Comparison of ENCODE assay signal across 15 mouse cellular contexts in the genomic region with DNA sequence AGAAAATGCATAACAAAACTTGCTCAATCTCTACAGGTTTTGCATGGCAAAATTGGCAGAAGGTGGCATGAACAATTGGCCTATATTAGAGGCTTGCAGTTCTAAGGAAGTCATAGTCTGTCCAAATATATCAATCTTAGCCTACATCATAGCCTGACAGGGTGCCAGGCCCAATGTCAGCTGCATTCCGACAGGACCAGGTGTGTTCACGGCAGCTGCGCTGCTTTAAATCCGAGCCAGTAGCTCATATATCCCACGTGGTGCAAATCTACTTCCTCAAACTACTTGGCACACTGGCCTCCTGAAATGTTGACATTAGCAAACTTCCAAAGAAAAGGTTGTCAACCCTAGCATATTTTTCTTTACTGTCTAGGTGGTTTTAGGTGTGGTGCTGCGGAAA. TPM values are rescaled to one million over a fixed set of nuclear protein-coding genes. Genes with fewer than 3 reads are reported as not detected.
DNase-seq lines count a peak whose midpoint lies in the region; ATAC-seq and TF ChIP-seq lines count a peak whose summit lies in the region.
"Had no signal": no experiment of that assay in that cellular context is flagged by ENCODE, and none has a peak within 500 bp of the region (broad histone marks: within the 10 kb centered on the region; RNA-seq: fewer than 3 reads in every experiment).

No protein-coding gene starts in this region.

- DNase-seq in limb, embryonic 10.5 days (ENCODE audit: low spot score), result no peak
- DNase-seq in lung, embryonic 14.5 days, result peak; percentile 57
- no peak for DNase-seq in ovary, adult 18-20 months (ENCODE audit: low spot score)
- DNase-seq in gastrocnemius, adult 2 months, result no peak
- DNase-seq: adrenal gland, postnatal 25 days; cerebellum, adult 8-10 months; forebrain, postnatal 0 days; heart, postnatal 4 days had no signal

- 38% methylated on average over 6 of the region's 6 CpGs for WGBS in limb, embryonic 13.5 days
- WGBS in limb, embryonic 10.5 days, result 77% methylated on average over 6 of the region's 6 CpGs
- WGBS in lung, embryonic 14.5 days, result 30% methylated on average over 6 of the region's 6 CpGs
- WGBS in stomach, embryonic 14.5 days, result 26% methylated on average over 6 of the region's 6 CpGs
- 79% methylated on average over 6 of the region's 6 CpGs for WGBS in hindbrain, embryonic 12.5 days

- H3K4me1 ChIP-seq in limb, embryonic 13.5 days, result peaks cover 12% of the 10 kb centered on the region
- H3K4me1 ChIP-seq in limb, embryonic 10.5 days, result peaks cover 8% of the 10 kb centered on the region
- H3K4me1 ChIP-seq in lung, embryonic 14.5 days (ENCODE audit: insufficient read depth), result no peaks in the 10 kb centered on the region
- H3K4me1 ChIP-seq in stomach, embryonic 14.5 days (ENCODE audit: control insufficient read depth, insufficient read depth, low read length), result peaks cover 3% of the 10 kb centered on the region; the same call in 1 of the 2 replicates
- peaks cover 5% of the 10 kb centered on the region; the same call in 1 of the 2 replicates for H3K4me1 ChIP-seq in hindbrain, embryonic 12.5 days

- no peak overlapping the region for H3K9ac ChIP-seq in limb, embryonic 13.5 days
- H3K9ac ChIP-seq in lung, embryonic 14.5 days, result no peak overlapping the region
- no peak overlapping the region for H3K9ac ChIP-seq in stomach, embryonic 14.5 days (replicated peaks; ENCODE audit: low read depth, low read length)
- no peak overlapping the region for H3K9ac ChIP-seq in hindbrain, embryonic 12.5 days
- H3K9ac ChIP-seq: embryonic facial prominence, embryonic 15.5 days; forebrain, postnatal 0 days had no signal

- no peaks in the 10 kb centered on the region for H3K27me3 ChIP-seq in limb, embryonic 13.5 days
- peaks cover 14% of the 10 kb centered on the region for H3K27me3 ChIP-seq in limb, embryonic 10.5 days (ENCODE audit: low read depth, poor library complexity, severe bottlenecking)
- peaks cover 2% of the 10 kb centered on the region; the same call in 1 of the 2 replicates for H3K27me3 ChIP-seq in lung, embryonic 14.5 days (ENCODE audit: insufficient read depth, low read length)
- no peaks in the 10 kb centered on the region for H3K27me3 ChIP-seq in stomach, embryonic 14.5 days (ENCODE audit: control insufficient read depth, insufficient read depth, low read length)
- H3K27me3 ChIP-seq in hindbrain, embryonic 12.5 days, result 0 out of 2 replicates have a peak, but pooled peaks cover 3% of the 10 kb centered on the region
- H3K27me3 ChIP-seq: embryonic facial prominence, embryonic 15.5 days; Patski had no signal

- no peaks in the 10 kb centered on the region for H3K9me3 ChIP-seq in limb, embryonic 13.5 days
- no peaks in the 10 kb centered on the region for H3K9me3 ChIP-seq in limb, embryonic 10.5 days (replicated peaks)
- no peaks in the 10 kb centered on the region for H3K9me3 ChIP-seq in lung, embryonic 14.5 days (ENCODE audit: low read depth, low read length)
- no peaks in the 10 kb centered on the region for H3K9me3 ChIP-seq in stomach, embryonic 14.5 days (ENCODE audit: control insufficient read depth, low read depth, low read length)
- H3K9me3 ChIP-seq in hindbrain, embryonic 12.5 days (replicated peaks), result no peaks in the 10 kb centered on the region
- H3K9me3 ChIP-seq: embryonic facial prominence, embryonic 15.5 days had no signal

- TF ChIP-seq CTCF in lung, embryonic 14.5 days (IDR thresholded peaks at IDR 0.05; ENCODE audit: low read depth), result no peak
- no peak for TF ChIP-seq CTCF in gastrocnemius, adult 2 months (IDR thresholded peaks at IDR 0.05)

- H3K36me3 ChIP-seq in limb, embryonic 13.5 days, result no peaks in the 10 kb centered on the region
- no peaks in the 10 kb centered on the region for H3K36me3 ChIP-seq in limb, embryonic 10.5 days
- no peaks in the 10 kb centered on the region for H3K36me3 ChIP-seq in lung, embryonic 14.5 days (ENCODE audit: insufficient read depth)
- no peaks in the 10 kb centered on the region for H3K36me3 ChIP-seq in stomach, embryonic 14.5 days (ENCODE audit: control insufficient read depth, insufficient read depth, low read length)
- H3K36me3 ChIP-seq in hindbrain, embryonic 12.5 days, result no peaks in the 10 kb centered on the region
- H3K36me3 ChIP-seq: embryonic facial prominence, embryonic 15.5 days had no signal

- H3K4me3 ChIP-seq in limb, embryonic 13.5 days, result no peak overlapping the region
- no peak overlapping the region for H3K4me3 ChIP-seq in limb, embryonic 10.5 days
- H3K4me3 ChIP-seq in lung, embryonic 14.5 days (ENCODE audit: low read depth, low read length), result no peak overlapping the region
- no peak overlapping the region for H3K4me3 ChIP-seq in stomach, embryonic 14.5 days (ENCODE audit: low read depth, low read length)
- H3K4me3 ChIP-seq in gastrocnemius, adult 2 months, result no peak overlapping the region
- H3K4me3 ChIP-seq in hindbrain, embryonic 12.5 days, result no peak overlapping the region
- H3K4me3 ChIP-seq: embryonic facial prominence, embryonic 15.5 days had no signal

- H3K27ac ChIP-seq in limb, embryonic 13.5 days, result no peak overlapping the region
- H3K27ac ChIP-seq in limb, embryonic 10.5 days, result no peak overlapping the region
- H3K27ac ChIP-seq in lung, embryonic 14.5 days (ENCODE audit: low read depth), result no peak overlapping the region
- H3K27ac ChIP-seq in stomach, embryonic 14.5 days (ENCODE audit: low read length), result no peak overlapping the region
- no peak overlapping the region for H3K27ac ChIP-seq in gastrocnemius, adult 2 months
- no peak overlapping the region for H3K27ac ChIP-seq in hindbrain, embryonic 12.5 days
- H3K27ac ChIP-seq: embryonic facial prominence, embryonic 15.5 days had no signal

- H3K4me2 ChIP-seq in limb, embryonic 13.5 days (replicated peaks), result no peak overlapping the region
- H3K4me2 ChIP-seq in lung, embryonic 14.5 days, result no peak overlapping the region
- H3K4me2 ChIP-seq in stomach, embryonic 14.5 days (replicated peaks; ENCODE audit: low read depth, low read length), result no peak overlapping the region
- H3K4me2 ChIP-seq in hindbrain, embryonic 12.5 days (replicated peaks), result no peak overlapping the region
- H3K4me2 ChIP-seq: embryonic facial prominence, embryonic 15.5 days had no signal

- ATAC-seq in limb, embryonic 13.5 days (ENCODE audit: low FRiP score, low read depth), result peak; percentile 71; the same call in 1 of the 2 replicates
- 0 out of 2 replicates have a peak, but pooled peaks have one; percentile 6 for ATAC-seq in common myeloid progenitor, adult 5-6 weeks (replicated peaks; ENCODE audit: low read depth, poor library complexity, severe bottlenecking)
- ATAC-seq in lung, embryonic 14.5 days (ENCODE audit: insufficient read depth), result peak; percentile 67; the same call in 1 of the 2 replicates
- peak; percentile 50; the same call in 1 of the 2 replicates for ATAC-seq in stomach, embryonic 14.5 days (ENCODE audit: insufficient number of reproducible peaks, insufficient read depth, low FRiP score, low read depth)
- no peak for ATAC-seq in hindbrain, embryonic 12.5 days (ENCODE audit: low FRiP score)
- ATAC-seq: CD4-positive, CD25-positive, alpha-beta regulatory T cell, adult 4 months; forebrain, postnatal 0 days; Patski had no signal

- intact Hi-C loops in gastrocnemius, adult 2 months (cut with DNase I), result no loop called here

RNA-seq across cellular contexts. Expression of a gene that starts 6.2 kb away (rescaled TPM):
- 19.6 and 21.8 TPM in 2 replicates for polyA plus RNA-seq in limb, embryonic 13.5 days (2015; fragmentation: Nextera tagmentation; extraction: Ambion mirVana)
- 11.1 and 14.7 TPM in 2 replicates for polyA plus RNA-seq in limb, embryonic 10.5 days (2016; fragmentation: Nextera tagmentation; extraction: Ambion mirVana)
- total RNA-seq in common myeloid progenitor, adult 5-6 weeks (2017), result 98.3 and 107 TPM in 2 replicates
- polyA plus RNA-seq in lung, embryonic 14.5 days (2014; fragmentation: Nextera tagmentation; extraction: Ambion mirVana), result 12.3 and 12.8 TPM in 2 replicates
- polyA plus RNA-seq in stomach, embryonic 14.5 days (2014; fragmentation: Nextera tagmentation; extraction: Ambion mirVana), result 25.8 and 28.9 TPM in 2 replicates
- total RNA-seq in gastrocnemius, adult 2 months (2021), result 10 to 100 TPM; 12.9 to 14.5 TPM
- polyA plus RNA-seq in hindbrain, embryonic 12.5 days (2016; fragmentation: Nextera tagmentation; extraction: Ambion mirVana), result 20.4 and 22.5 TPM in 2 replicates
